Mouse (Mus musculus): ENCODE results near the gene Slc25a18. TPM values are rescaled to one million over a fixed set of nuclear protein-coding genes. Genes with fewer than 3 reads are reported as not detected.

Slc25a18 gene
- polyA plus RNA-seq (2015; fragmentation: Nextera tagmentation; extraction: Ambion mirVana) = 0.09 and 0.16 TPM in 2 replicates

- Histone ChIP-seq H3K27ac (ENCODE audit: low read length) (no peak within 1 kb of the TSS), H3K27me3 (ENCODE audit: insufficient read depth, low read length) (no peaks in the 10 kb centered on the region), H3K4me3 (ENCODE audit: low read length) (no peak within 1 kb of the TSS), H3K9me3 (ENCODE audit: low read length) (no peaks in the 10 kb centered on the region), H3K4me1 (ENCODE audit: insufficient read depth, low read length) (no peaks in the 10 kb centered on the region), H3K9ac (replicated peaks; ENCODE audit: low read length) (no peak within 1 kb of the TSS), H3K36me3 (ENCODE audit: insufficient read depth, low read length) (no peaks in the 10 kb centered on the region), H3K4me2 (replicated peaks; ENCODE audit: low read depth, low read length) (no peak within 1 kb of the TSS)
- ATAC-seq (ENCODE audit: low FRiP score, low TSS enrichment) = no peak
- 56% methylated on average over 5 of the region's 5 CpGs for WGBS
Observed at GRCm38 (mm10) chr6:120773149-120773628, at the start of gene Slc25a18. Slc25a18 (plus strand) TSS chr6:120773578.

- Histone ChIP-seq H3K9ac (replicated peaks; ENCODE audit: low read length) (no peak overlapping the region), H3K27me3 (ENCODE audit: insufficient read depth, low read length) (no peaks in the 10 kb centered on the region), H3K27ac (ENCODE audit: low read length) (no peak overlapping the region), H3K4me1 (ENCODE audit: insufficient read depth, low read length) (no peaks in the 10 kb centered on the region), H3K9me3 (ENCODE audit: low read length) (no peaks in the 10 kb centered on the region), H3K36me3 (ENCODE audit: insufficient read depth, low read length) (no peaks in the 10 kb centered on the region), H3K4me2 (replicated peaks; ENCODE audit: low read depth, low read length) (no peak overlapping the region), H3K4me3 (ENCODE audit: low read length) (no peak overlapping the region)
- 50% methylated on average over 2 of the region's 2 CpGs for WGBS
- ATAC-seq (ENCODE audit: low FRiP score, low TSS enrichment) = no peak
Observed at GRCm38 (mm10) chr6:120725986-120726385, 47.4 kb upstream of the Slc25a18 start.

- H3K4me2 ChIP-seq (replicated peaks; ENCODE audit: low read depth, low read length) = no peak overlapping the region
- ATAC-seq (ENCODE audit: low FRiP score, low TSS enrichment) = no peak
- H3K9ac ChIP-seq (replicated peaks; ENCODE audit: low read length) = no peak overlapping the region
- H3K36me3 ChIP-seq (ENCODE audit: insufficient read depth, low read length) = peaks cover 5% of the 10 kb centered on the region; the same call in 1 of the 2 replicates
- WGBS = 88% methylated on average over 3 of the region's 3 CpGs
- H3K27ac ChIP-seq (ENCODE audit: low read length) = no peak overlapping the region
- no peaks in the 10 kb centered on the region for H3K9me3 ChIP-seq (ENCODE audit: low read length)
- H3K27me3 ChIP-seq (ENCODE audit: insufficient read depth, low read length) = no peaks in the 10 kb centered on the region
- H3K4me1 ChIP-seq (ENCODE audit: insufficient read depth, low read length) = no peaks in the 10 kb centered on the region
- H3K4me3 ChIP-seq (ENCODE audit: low read length) = no peak overlapping the region
Observed at GRCm38 (mm10) chr6:120736011-120736410, 37.4 kb upstream of the Slc25a18 start.

GRCm38 (mm10) chr6:120736566-120736965 is 36.8 kb upstream of the Slc25a18 start:
- H3K36me3 ChIP-seq (ENCODE audit: insufficient read depth, low read length) = peaks cover 5% of the 10 kb centered on the region; the same call in 1 of the 2 replicates
- H3K4me2 ChIP-seq (replicated peaks; ENCODE audit: low read depth, low read length) = no peak overlapping the region
- H3K4me3 ChIP-seq (ENCODE audit: low read length) = no peak overlapping the region
- 75% methylated on average over 3 of the region's 3 CpGs for WGBS
- no peaks in the 10 kb centered on the region for H3K9me3 ChIP-seq (ENCODE audit: low read length)
- no peaks in the 10 kb centered on the region for H3K27me3 ChIP-seq (ENCODE audit: insufficient read depth, low read length)
- H3K27ac ChIP-seq (ENCODE audit: low read length) = no peak overlapping the region
- ATAC-seq (ENCODE audit: low FRiP score, low TSS enrichment) = peak; percentile 81; the same call in 1 of the 2 replicates
- no peak overlapping the region for H3K9ac ChIP-seq (replicated peaks; ENCODE audit: low read length)
- H3K4me1 ChIP-seq (ENCODE audit: insufficient read depth, low read length) = no peaks in the 10 kb centered on the region

GRCm38 (mm10) chr6:120743130-120743529 is 30.2 kb upstream of the Slc25a18 start:
- H3K27me3 ChIP-seq (ENCODE audit: insufficient read depth, low read length) = no peaks in the 10 kb centered on the region
- H3K4me1 ChIP-seq (ENCODE audit: insufficient read depth, low read length) = no peaks in the 10 kb centered on the region
- 89% methylated on average over 2 of the region's 2 CpGs for WGBS
- H3K4me3 ChIP-seq (ENCODE audit: low read length) = no peak overlapping the region
- no peak overlapping the region for H3K27ac ChIP-seq (ENCODE audit: low read length)
- no peak for ATAC-seq (ENCODE audit: low FRiP score, low TSS enrichment)
- no peaks in the 10 kb centered on the region for H3K36me3 ChIP-seq (ENCODE audit: insufficient read depth, low read length)
- no peak overlapping the region for H3K9ac ChIP-seq (replicated peaks; ENCODE audit: low read length)
- H3K9me3 ChIP-seq (ENCODE audit: low read length) = no peaks in the 10 kb centered on the region
- H3K4me2 ChIP-seq (replicated peaks; ENCODE audit: low read depth, low read length) = no peak overlapping the region

GRCm38 (mm10) chr6:120744266-120744665 is 29.1 kb upstream of the Slc25a18 start:
- 82% methylated on average over 7 of the region's 7 CpGs for WGBS

GRCm38 (mm10) chr6:120746416-120746815 is 27.0 kb upstream of the Slc25a18 start:
- 0 out of 2 replicates have a peak, but pooled peaks cover 3% of the 10 kb centered on the region for H3K4me1 ChIP-seq (ENCODE audit: insufficient read depth, low read length)
- no peaks in the 10 kb centered on the region for H3K36me3 ChIP-seq (ENCODE audit: insufficient read depth, low read length)
- 80% methylated on average over 2 of the region's 2 CpGs for WGBS
- no peak for ATAC-seq (ENCODE audit: low FRiP score, low TSS enrichment)
- H3K4me2 ChIP-seq (replicated peaks; ENCODE audit: low read depth, low read length) = no peak overlapping the region
- H3K9me3 ChIP-seq (ENCODE audit: low read length) = no peaks in the 10 kb centered on the region
- no peaks in the 10 kb centered on the region for H3K27me3 ChIP-seq (ENCODE audit: insufficient read depth, low read length)
- no peak overlapping the region for H3K4me3 ChIP-seq (ENCODE audit: low read length)
- H3K9ac ChIP-seq (replicated peaks; ENCODE audit: low read length) = no peak overlapping the region
- H3K27ac ChIP-seq (ENCODE audit: low read length) = no peak overlapping the region

More at GRCm38 (mm10) chr6:120744266-120744665, 29.1 kb upstream of the Slc25a18 start:
- no peak overlapping the region for H3K27ac ChIP-seq (ENCODE audit: low read length)
- no peak overlapping the region for H3K4me3 ChIP-seq (ENCODE audit: low read length)
- H3K4me1 ChIP-seq (ENCODE audit: insufficient read depth, low read length) = no peaks in the 10 kb centered on the region
- H3K36me3 ChIP-seq (ENCODE audit: insufficient read depth, low read length) = no peaks in the 10 kb centered on the region
- H3K27me3 ChIP-seq (ENCODE audit: insufficient read depth, low read length) = no peaks in the 10 kb centered on the region
- no peaks in the 10 kb centered on the region for H3K9me3 ChIP-seq (ENCODE audit: low read length)
- H3K4me2 ChIP-seq (replicated peaks; ENCODE audit: low read depth, low read length) = no peak overlapping the region
- H3K9ac ChIP-seq (replicated peaks; ENCODE audit: low read length) = no peak overlapping the region
- no peak for ATAC-seq (ENCODE audit: low FRiP score, low TSS enrichment)

GRCm38 (mm10) chr6:120761151-120761550 is 12.2 kb upstream of the Slc25a18 start:
- 91% methylated on average over 2 of the region's 2 CpGs for WGBS
- ATAC-seq (ENCODE audit: low FRiP score, low TSS enrichment) = no peak
- Histone ChIP-seq H3K36me3 (ENCODE audit: insufficient read depth, low read length) (peaks cover 23% of the 10 kb centered on the region), H3K27ac (ENCODE audit: low read length) (no peak overlapping the region), H3K9me3 (ENCODE audit: low read length) (no peaks in the 10 kb centered on the region), H3K9ac (replicated peaks; ENCODE audit: low read length) (no peak overlapping the region), H3K27me3 (ENCODE audit: insufficient read depth, low read length) (no peaks in the 10 kb centered on the region), H3K4me2 (replicated peaks; ENCODE audit: low read depth, low read length) (no peak overlapping the region), H3K4me3 (ENCODE audit: low read length) (no peak overlapping the region), H3K4me1 (ENCODE audit: insufficient read depth, low read length) (no peaks in the 10 kb centered on the region)

GRCm38 (mm10) chr6:120769972-120770371 is 3.4 kb upstream of the Slc25a18 start:
- WGBS = 86% methylated on average over 1 of the region's 1 CpGs
- Histone ChIP-seq H3K4me2 (replicated peaks; ENCODE audit: low read depth, low read length) (no peak overlapping the region), H3K4me1 (ENCODE audit: insufficient read depth, low read length) (no peaks in the 10 kb centered on the region), H3K27ac (ENCODE audit: low read length) (no peak overlapping the region), H3K4me3 (ENCODE audit: low read length) (no peak overlapping the region), H3K36me3 (ENCODE audit: insufficient read depth, low read length) (no peaks in the 10 kb centered on the region; the same call in 1 of the 2 replicates), H3K27me3 (ENCODE audit: insufficient read depth, low read length) (no peaks in the 10 kb centered on the region), H3K9me3 (ENCODE audit: low read length) (no peaks in the 10 kb centered on the region), H3K9ac (replicated peaks; ENCODE audit: low read length) (no peak overlapping the region)
- ATAC-seq (ENCODE audit: low FRiP score, low TSS enrichment) = no peak

- no peaks in the 10 kb centered on the region for H3K4me1 ChIP-seq (ENCODE audit: insufficient read depth, low read length)
- H3K4me2 ChIP-seq (replicated peaks; ENCODE audit: low read depth, low read length) = no peak overlapping the region
- H3K4me3 ChIP-seq (ENCODE audit: low read length) = no peak overlapping the region
- no peak for ATAC-seq (ENCODE audit: low FRiP score, low TSS enrichment)
- H3K27me3 ChIP-seq (ENCODE audit: insufficient read depth, low read length) = no peaks in the 10 kb centered on the region
- no peaks in the 10 kb centered on the region for H3K36me3 ChIP-seq (ENCODE audit: insufficient read depth, low read length)
- no peaks in the 10 kb centered on the region for H3K9me3 ChIP-seq (ENCODE audit: low read length)
- H3K9ac ChIP-seq (replicated peaks; ENCODE audit: low read length) = no peak overlapping the region
- no peak overlapping the region for H3K27ac ChIP-seq (ENCODE audit: low read length)
- 75% methylated on average over 1 of the region's 1 CpGs for WGBS
Observed at GRCm38 (mm10) chr6:120771366-120771765, 2.0 kb upstream of the Slc25a18 start.

All from kidney, embryonic 16.5 days (tissue).